Mouse (Mus musculus) heart, postnatal 25 days (tissue): ENCODE measurements at regions not wholly inside any gene's neighbourhood (a gene's known extent, or its start where the extent isn't known, plus 50 kb on each side); places are given as distances from the start of the nearest gene placed in this dataset.

Experiments used
- DNase-seq: peaks from one replicate; pipeline ENCODE4 v3.0.0; 2022; ENCODE audit warnings: low spot score
- intact Hi-C: fragments of 180-260 bp; cut with DNase I; formaldehyde crosslinking; loops from one replicate; pipeline ENCODE4 v1.15.1; 2025

DNA sequence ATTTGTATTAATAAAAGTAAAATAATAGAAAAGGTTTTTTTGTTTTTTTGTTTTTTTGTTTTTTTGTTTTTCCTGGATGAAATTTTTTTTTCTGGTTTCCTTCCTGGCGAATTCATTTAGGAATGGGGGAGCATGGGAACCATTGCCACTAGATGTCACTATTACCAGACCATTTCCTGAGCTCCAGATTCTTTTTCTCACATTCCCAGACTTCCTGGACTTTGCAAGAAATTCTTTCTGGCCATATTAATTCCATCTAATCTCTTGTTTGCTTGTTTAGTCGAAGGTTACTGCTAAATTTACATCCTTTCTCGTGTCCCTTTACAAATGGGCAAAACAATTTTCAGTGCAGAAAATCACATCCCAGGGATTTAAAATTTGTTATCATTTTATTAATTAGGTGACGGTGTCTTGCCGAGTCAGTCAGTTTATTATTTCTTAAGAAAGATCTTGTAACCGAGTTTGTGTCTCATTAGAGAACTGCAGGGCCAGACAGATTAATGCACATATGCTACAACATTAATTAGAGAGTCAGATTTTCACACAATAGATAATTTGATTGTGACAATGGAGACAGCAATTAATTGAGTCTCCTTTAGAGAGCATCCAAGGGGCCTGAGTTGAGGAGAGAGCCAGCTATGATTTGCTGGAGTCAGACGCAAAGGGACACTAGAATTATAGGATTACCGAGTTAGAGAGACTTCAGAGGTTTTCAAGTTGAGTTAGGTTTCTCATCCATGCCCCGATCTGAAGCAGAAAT, 1702.5 kb upstream of the Tenm2 start:
- intact Hi-C loops, result loop anchor here (5.0 kb wide), 1 partner anchor 1664 kb away; no protein-coding TSS in a partner anchor
- no peak for DNase-seq
